Mouse (Mus musculus): ENCODE data around the gene Gm17660.

DNA sequence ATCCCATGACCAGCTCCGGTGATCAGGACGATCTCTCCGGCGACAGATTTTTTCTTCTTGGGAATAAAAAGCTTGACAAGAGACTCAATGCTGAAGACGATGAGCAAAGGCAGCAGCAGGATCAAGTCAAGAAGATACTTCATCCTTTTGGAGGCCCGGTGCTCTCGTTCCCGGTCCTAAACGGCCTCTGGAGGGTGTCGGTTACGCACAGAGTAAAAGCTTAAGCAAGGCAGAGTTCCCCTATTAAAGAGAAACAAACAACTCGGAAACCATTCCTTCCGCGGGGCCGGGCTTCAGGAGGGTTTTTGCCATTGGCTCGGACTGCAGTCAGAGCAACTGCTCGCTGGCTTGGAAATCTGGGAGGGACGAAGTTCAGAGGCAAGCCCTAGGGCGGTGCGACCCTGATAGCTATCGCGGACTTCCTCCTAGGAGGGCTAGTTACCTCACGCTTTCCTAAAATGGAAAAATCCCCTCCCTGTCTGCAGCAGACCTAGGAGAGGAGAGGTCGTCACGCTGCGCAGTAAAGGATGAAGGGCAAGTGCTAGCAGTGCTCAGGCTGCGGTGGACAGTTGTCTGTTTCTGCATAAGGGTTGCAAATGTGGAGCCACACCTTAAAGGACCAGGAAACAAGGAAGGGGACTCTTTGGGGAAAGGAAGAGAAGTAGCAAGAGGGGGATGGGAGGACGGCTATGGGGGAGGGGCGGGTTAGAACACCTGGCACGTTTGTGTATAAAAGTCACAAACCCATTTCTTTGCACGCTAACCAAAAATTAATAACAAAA, 55.6 kb downstream of the Gm17660 start, which contains the start of gene Hsd17b11:
- TF ChIP-seq POLR2A (IDR thresholded peaks at IDR 0.05; ENCODE audit: insufficient read depth, low read depth, low read length) = no peak; the same call in 1 of the 2 replicates
- TF ChIP-seq CTCF (IDR thresholded peaks at IDR 0.05; ENCODE audit: insufficient read depth, low read depth, low read length) = no peak

All from olfactory bulb, adult 2 months (tissue).